Mouse (Mus musculus): Measurements from ENCODE around the gene Hist2h3c2.

The Hist2h3c2 gene

GRCm38 (mm10) chr3:96197129-96197749 is 41.7 kb downstream of the Hist2h3c2 start:
- in situ Hi-C loops (cut with MboI, MseI): no loop called here

GRCm38 (mm10) chr3:96196437-96197128 is 42.3 kb downstream of the Hist2h3c2 start:
- in situ Hi-C loops (cut with MboI, MseI): no loop called here

- in situ Hi-C loops (cut with MboI, MseI): no loop called here
Measured at GRCm38 (mm10) chr3:96195616-96196313, 43.2 kb downstream of the Hist2h3c2 start.

GRCm38 (mm10) chr3:96194966-96195365 is 44.0 kb downstream of the Hist2h3c2 start:
- in situ Hi-C loops (cut with MboI, MseI): no loop called here

- in situ Hi-C loops (cut with MboI, MseI): no loop called here
Measured at GRCm38 (mm10) chr3:96192977-96193376, 46.0 kb downstream of the Hist2h3c2 start.
